Mouse (Mus musculus): Measurements from ENCODE around the gene Smarcc1. TPM values are rescaled to one million over a fixed set of nuclear protein-coding genes. Genes with fewer than 3 reads are reported as not detected.
"Not testable (repeated sequence)": the region's sequence is repeated elsewhere in the genome, so short reads cannot be mapped to it uniquely, and the experiment has no call there.

Gene Smarcc1
- polyA plus RNA-seq, 1 experiment from 2014 or later = 115 TPM

GRCm38 (mm10) chr9:110100627-110101600, 16.6 kb upstream of the Smarcc1 start:
- 0 out of 2 replicates have a peak overlapping the region, but pooled peaks have one; percentile 27 for H3K27ac ChIP-seq
- WGBS = 3% methylated on average over 41 of the region's 41 CpGs
- peak; percentile 81 for ATAC-seq (ENCODE audit: insufficient number of reproducible peaks, low FRiP score, low TSS enrichment, low read depth)
- H3K36me3 ChIP-seq = peaks cover 61% of the 10 kb centered on the region
- H3K4me3 ChIP-seq = peak overlapping the region; percentile 96
- H3K9me3 ChIP-seq = no peaks in the 10 kb centered on the region
- no peaks in the 10 kb centered on the region for H3K27me3 ChIP-seq
- peak overlapping the region; percentile 71 for H3K9ac ChIP-seq
- H3K4me2 ChIP-seq = peak overlapping the region; percentile 65
- H3K4me1 ChIP-seq = peaks cover 7% of the 10 kb centered on the region

- Histone ChIP-seq H3K4me1 (peaks cover 17% of the 10 kb centered on the region), H3K9me3 (no peaks in the 10 kb centered on the region), H3K4me3 (peak overlapping the region; percentile 90), H3K9ac (peak overlapping the region; percentile 87), H3K27ac (peak overlapping the region; percentile 98), H3K36me3 (peaks cover 28% of the 10 kb centered on the region), H3K27me3 (no peaks in the 10 kb centered on the region), H3K4me2 (peak overlapping the region; percentile 63)
- no peak for ATAC-seq (ENCODE audit: insufficient number of reproducible peaks, low FRiP score, low TSS enrichment, low read depth)
- WGBS = 4% methylated on average over 10 of the region's 10 CpGs
Measured at GRCm38 (mm10) chr9:110116353-110116976, 1.0 kb upstream of the Smarcc1 start.

GRCm38 (mm10) chr9:110117779-110118139, 251 bp downstream of the Smarcc1 start, which contains the start of gene Dhx30:
Gene Dhx30 (minus strand): TSS chr9:110117830.
- WGBS = under 1% methylated on average over 17 of the region's 17 CpGs
- H3K9ac ChIP-seq = peak within 1 kb of the TSS; percentile 87
- peak within 1 kb of the TSS; percentile 90 for H3K4me3 ChIP-seq
- H3K9me3 ChIP-seq = no peaks in the 10 kb centered on the region
- H3K4me1 ChIP-seq = peaks cover 17% of the 10 kb centered on the region
- H3K36me3 ChIP-seq = peaks cover 15% of the 10 kb centered on the region
- no peak for ATAC-seq (ENCODE audit: insufficient number of reproducible peaks, low FRiP score, low TSS enrichment, low read depth)
- H3K4me2 ChIP-seq = peak within 1 kb of the TSS; percentile 63
- no peaks in the 10 kb centered on the region for H3K27me3 ChIP-seq
- peak within 1 kb of the TSS; percentile 98 for H3K27ac ChIP-seq

GRCm38 (mm10) chr9:110118249-110118648, 741 bp downstream of the Smarcc1 start:
- Histone ChIP-seq H3K27ac (peak overlapping the region; percentile 98), H3K4me3 (peak overlapping the region; percentile 90), H3K9ac (peak overlapping the region; percentile 87), H3K27me3 (no peaks in the 10 kb centered on the region), H3K36me3 (peaks cover 10% of the 10 kb centered on the region), H3K9me3 (no peaks in the 10 kb centered on the region), H3K4me2 (peak overlapping the region; percentile 63), H3K4me1 (peaks cover 17% of the 10 kb centered on the region)
- WGBS = 67% methylated on average over 1 of the region's 1 CpGs
- ATAC-seq (ENCODE audit: insufficient number of reproducible peaks, low FRiP score, low TSS enrichment, low read depth) = no peak

GRCm38 (mm10) chr9:110121424-110121823, 3.9 kb downstream of the Smarcc1 start:
- Histone ChIP-seq H3K4me3 (no peak overlapping the region), H3K27ac (no peak overlapping the region)

GRCm38 (mm10) chr9:110123322-110123721, 5.8 kb downstream of the Smarcc1 start:
- Histone ChIP-seq H3K27me3 (no peaks in the 10 kb centered on the region), H3K4me2 (no peak overlapping the region), H3K9ac (no peak overlapping the region), H3K9me3 (no peaks in the 10 kb centered on the region), H3K4me3 (no peak overlapping the region), H3K4me1 (peaks cover 7% of the 10 kb centered on the region), H3K27ac (no peak overlapping the region), H3K36me3 (no peaks in the 10 kb centered on the region)
- ATAC-seq (ENCODE audit: insufficient number of reproducible peaks, low FRiP score, low TSS enrichment, low read depth) = no peak
- WGBS = 75% methylated on average over 2 of the region's 2 CpGs

More at GRCm38 (mm10) chr9:110121424-110121823, 3.9 kb downstream of the Smarcc1 start:
- 64% methylated on average over 4 of the region's 4 CpGs for WGBS
- Histone ChIP-seq H3K27me3 (no peaks in the 10 kb centered on the region), H3K4me2 (no peak overlapping the region), H3K4me1 (peaks cover 11% of the 10 kb centered on the region), H3K36me3 (no peaks in the 10 kb centered on the region), H3K9ac (no peak overlapping the region), H3K9me3 (no peaks in the 10 kb centered on the region)
- ATAC-seq (ENCODE audit: insufficient number of reproducible peaks, low FRiP score, low TSS enrichment, low read depth) = no peak

GRCm38 (mm10) chr9:110124008-110124540, 6.6 kb downstream of the Smarcc1 start:
- ATAC-seq (ENCODE audit: insufficient number of reproducible peaks, low FRiP score, low TSS enrichment, low read depth); H3K4me2 ChIP-seq; H3K9me3 ChIP-seq; H3K36me3 ChIP-seq; H3K4me3 ChIP-seq; H3K27me3 ChIP-seq; H3K27ac ChIP-seq; H3K4me1 ChIP-seq; H3K9ac ChIP-seq: not testable (repeated sequence)
- 51% methylated on average over 2 of the region's 2 CpGs for WGBS

- WGBS = 18% methylated on average over 10 of the region's 10 CpGs
- peaks cover 15% of the 10 kb centered on the region for H3K4me1 ChIP-seq
- no peak for ATAC-seq (ENCODE audit: insufficient number of reproducible peaks, low FRiP score, low TSS enrichment, low read depth)
- H3K9ac ChIP-seq = peak overlapping the region; percentile 34; the same call in 1 of the 2 replicates
- H3K9me3 ChIP-seq = no peaks in the 10 kb centered on the region
- H3K4me2 ChIP-seq = peak overlapping the region; percentile 42
- H3K36me3 ChIP-seq = peaks cover 19% of the 10 kb centered on the region
- H3K27ac ChIP-seq = peak overlapping the region; percentile 96
- H3K4me3 ChIP-seq = peak overlapping the region; percentile 92
- no peaks in the 10 kb centered on the region for H3K27me3 ChIP-seq
Measured at GRCm38 (mm10) chr9:110130896-110131524, 13.5 kb downstream of the Smarcc1 start.

- Histone ChIP-seq H3K36me3 (peaks cover 26% of the 10 kb centered on the region), H3K4me1 (peaks cover 15% of the 10 kb centered on the region), H3K4me3 (peak overlapping the region; percentile 92), H3K9me3 (no peaks in the 10 kb centered on the region), H3K27ac (peak overlapping the region; percentile 96), H3K4me2 (peak overlapping the region; percentile 53), H3K27me3 (no peaks in the 10 kb centered on the region), H3K9ac (peak overlapping the region; percentile 97)
- ATAC-seq (ENCODE audit: insufficient number of reproducible peaks, low FRiP score, low TSS enrichment, low read depth) = peak; percentile 95
- WGBS = under 1% methylated on average over 63 of the region's 64 CpGs
Measured at GRCm38 (mm10) chr9:110131525-110132197, 14.2 kb downstream of the Smarcc1 start.

GRCm38 (mm10) chr9:110132201-110132605, 14.7 kb downstream of the Smarcc1 start:
- ATAC-seq (ENCODE audit: insufficient number of reproducible peaks, low FRiP score, low TSS enrichment, low read depth) = peak; percentile 67
- peaks cover 31% of the 10 kb centered on the region for H3K36me3 ChIP-seq
- peak overlapping the region; percentile 92 for H3K4me3 ChIP-seq
- no peaks in the 10 kb centered on the region for H3K9me3 ChIP-seq
- H3K27me3 ChIP-seq = no peaks in the 10 kb centered on the region
- peak overlapping the region; percentile 53 for H3K4me2 ChIP-seq
- peak overlapping the region; percentile 96 for H3K27ac ChIP-seq
- H3K4me1 ChIP-seq = peaks cover 15% of the 10 kb centered on the region
- WGBS = under 1% methylated on average over 31 of the region's 38 CpGs
- peak overlapping the region; percentile 97 for H3K9ac ChIP-seq

GRCm38 (mm10) chr9:110132921-110133320, 15.4 kb downstream of the Smarcc1 start:
- peaks cover 31% of the 10 kb centered on the region for H3K36me3 ChIP-seq
- no peak overlapping the region for H3K27ac ChIP-seq
- 56% methylated on average over 6 of the region's 6 CpGs for WGBS
- peak overlapping the region; percentile 92 for H3K4me3 ChIP-seq
- no peaks in the 10 kb centered on the region for H3K27me3 ChIP-seq
- H3K9me3 ChIP-seq = no peaks in the 10 kb centered on the region
- peaks cover 15% of the 10 kb centered on the region for H3K4me1 ChIP-seq
- no peak for ATAC-seq (ENCODE audit: insufficient number of reproducible peaks, low FRiP score, low TSS enrichment, low read depth)
- peak overlapping the region; percentile 53 for H3K4me2 ChIP-seq
- no peak overlapping the region for H3K9ac ChIP-seq
